Mouse (Mus musculus) forebrain, embryonic 12.5 days (tissue): ENCODE data around the gene Dpp8. TPM values are rescaled to one million over a fixed set of nuclear protein-coding genes. Genes with fewer than 3 reads are reported as not detected.
"Not testable (repeated sequence)": the region's sequence is repeated elsewhere in the genome, so short reads cannot be mapped to it uniquely, and the experiment has no call there.

Experiments used
- ATAC-seq: fragments of 200-750 bp; cut with Nextera tagmentation; 2 replicates; pipeline ENCODE4 v1.8.0; 2017; ENCODE audit warnings: moderate TSS enrichment; ENCODE audit not compliant: low FRiP score
- H3K27ac ChIP-seq: fragments of 300-500 bp; sonication (generic); 2 replicates; pipeline ENCODE4 v1.5.1; 2016; ENCODE audit warnings: mild to moderate bottlenecking
- H3K27me3 ChIP-seq: fragments of 300-500 bp; sonication (generic); 2 replicates; pipeline ENCODE4 v1.6.1; 2016; ENCODE audit warnings: mild to moderate bottlenecking
- H3K36me3 ChIP-seq: fragments of 300-500 bp; sonication (generic); replicated peaks from 2 replicates; pipeline ENCODE4 v1.6.1; 2016; ENCODE audit warnings: mild to moderate bottlenecking
- H3K4me1 ChIP-seq: fragments of 300-500 bp; sonication (generic); 2 replicates; pipeline ENCODE4 v1.6.1; 2016
- H3K4me2 ChIP-seq: fragments of 300-500 bp; sonication (generic); 2 replicates; pipeline ENCODE4 v1.6.1; 2016; ENCODE audit warnings: mild to moderate bottlenecking, moderate library complexity
- H3K4me3 ChIP-seq: fragments of 300-500 bp; sonication (generic); replicated peaks from 2 replicates; pipeline ENCODE4 v1.5.1; 2016; ENCODE audit warnings: mild to moderate bottlenecking
- H3K9ac ChIP-seq: fragments of 300-500 bp; sonication (generic); 2 replicates; pipeline ENCODE4 v1.6.1; 2016; ENCODE audit warnings: mild to moderate bottlenecking
- H3K9me3 ChIP-seq: fragments of 300-500 bp; sonication (generic); 2 replicates; pipeline ENCODE4 v1.6.1; 2016
- WGBS: fragments of 180-500 bp; shearing (Covaris S2); methylation state at CpG from one replicate; pipeline ENCODE4 v1.1.7; 2016; 5-methylcytosine and 5-hydroxymethylcytosine counted together
- polyA plus RNA-seq: library from polyadenylated mRNA; unstranded; fragments of >200 nt; fragmentation: Nextera tagmentation; extraction: Ambion mirVana; gene quantifications from 2 replicates; pipeline ENCODE4 v1.2.1, GENCODE M21; 2016

Gene Dpp8
- polyA plus RNA-seq, 1 experiment from 2014 or later: 57.8 TPM

GRCm38 (mm10) chr9:65074855-65075493 is 42.8 kb downstream of the Dpp8 start:
- WGBS: 90% methylated on average over 6 of the region's 6 CpGs
- H3K4me2 ChIP-seq: no peak overlapping the region
- H3K9ac ChIP-seq: no peak overlapping the region
- no peaks in the 10 kb centered on the region for H3K27me3 ChIP-seq
- H3K4me1 ChIP-seq: no peaks in the 10 kb centered on the region
- H3K27ac ChIP-seq: no peak overlapping the region
- no peak overlapping the region for H3K4me3 ChIP-seq
- H3K36me3 ChIP-seq: peaks cover 69% of the 10 kb centered on the region
- H3K9me3 ChIP-seq: no peaks in the 10 kb centered on the region
- ATAC-seq: no peak

- Histone ChIP-seq H3K4me3 (no peak overlapping the region), H3K27me3 (no peaks in the 10 kb centered on the region), H3K27ac (no peak overlapping the region), H3K4me2 (no peak overlapping the region), H3K36me3 (peaks cover 72% of the 10 kb centered on the region), H3K9ac (no peak overlapping the region), H3K9me3 (no peaks in the 10 kb centered on the region), H3K4me1 (no peaks in the 10 kb centered on the region)
- WGBS: 92% methylated on average over 5 of the region's 5 CpGs
- ATAC-seq: no peak
Measured at GRCm38 (mm10) chr9:65077536-65077935, 45.3 kb downstream of the Dpp8 start.

GRCm38 (mm10) chr9:65080141-65080540 is 47.9 kb downstream of the Dpp8 start:
- not testable (repeated sequence) for ATAC-seq
- 97% methylated on average over 2 of the region's 2 CpGs for WGBS
- H3K36me3 ChIP-seq: peaks cover 81% of the 10 kb centered on the region

DNA sequence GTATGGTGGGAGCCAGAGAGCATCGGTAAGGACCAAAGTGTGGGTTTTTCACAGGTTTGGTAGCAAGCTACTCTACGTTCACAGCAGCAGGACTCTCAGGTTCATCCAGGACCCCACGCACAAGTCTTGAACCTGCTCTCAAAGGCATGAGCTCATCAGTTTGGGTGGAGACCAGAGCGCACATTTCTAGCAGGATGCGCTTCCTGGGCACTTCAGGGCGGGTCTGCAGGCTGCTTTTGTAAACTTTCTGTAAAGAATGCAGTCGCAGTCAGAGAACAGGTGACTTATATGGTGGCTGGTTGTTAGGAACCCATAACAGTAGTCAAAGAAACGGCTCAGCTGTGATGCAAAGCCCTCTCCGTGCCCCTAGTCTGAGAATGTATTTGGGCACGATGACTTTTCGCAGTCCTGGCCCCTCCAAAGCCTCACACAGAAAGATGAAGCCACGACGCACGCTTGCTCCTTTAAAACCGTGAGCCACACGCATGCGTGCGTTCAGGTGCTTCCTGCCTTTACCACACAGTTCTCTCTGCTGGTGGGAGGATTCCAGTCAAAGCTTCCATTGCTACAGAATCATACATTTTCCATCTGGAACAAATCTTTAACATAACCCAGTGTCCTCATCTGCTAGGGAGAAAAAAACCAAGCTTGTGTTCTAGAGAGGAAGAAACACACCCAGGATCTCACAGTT is 51.0 kb downstream of the Dpp8 start:
- WGBS: 93% methylated on average over 18 of the region's 18 CpGs
- Histone ChIP-seq H3K4me3 (no peak overlapping the region), H3K36me3 (peaks cover 62% of the 10 kb centered on the region), H3K4me2 (no peak overlapping the region), H3K4me1 (no peaks in the 10 kb centered on the region; the same call in 1 of the 2 replicates), H3K27me3 (no peaks in the 10 kb centered on the region), H3K9ac (no peak overlapping the region), H3K27ac (no peak overlapping the region), H3K9me3 (no peaks in the 10 kb centered on the region)
- ATAC-seq: no peak

More at GRCm38 (mm10) chr9:65080141-65080540, 47.9 kb downstream of the Dpp8 start:
- H3K9me3 ChIP-seq, H3K4me2 ChIP-seq, H3K27ac ChIP-seq, H3K4me1 ChIP-seq, H3K9ac ChIP-seq, H3K4me3 ChIP-seq, H3K27me3 ChIP-seq: not testable (repeated sequence)

DNA sequence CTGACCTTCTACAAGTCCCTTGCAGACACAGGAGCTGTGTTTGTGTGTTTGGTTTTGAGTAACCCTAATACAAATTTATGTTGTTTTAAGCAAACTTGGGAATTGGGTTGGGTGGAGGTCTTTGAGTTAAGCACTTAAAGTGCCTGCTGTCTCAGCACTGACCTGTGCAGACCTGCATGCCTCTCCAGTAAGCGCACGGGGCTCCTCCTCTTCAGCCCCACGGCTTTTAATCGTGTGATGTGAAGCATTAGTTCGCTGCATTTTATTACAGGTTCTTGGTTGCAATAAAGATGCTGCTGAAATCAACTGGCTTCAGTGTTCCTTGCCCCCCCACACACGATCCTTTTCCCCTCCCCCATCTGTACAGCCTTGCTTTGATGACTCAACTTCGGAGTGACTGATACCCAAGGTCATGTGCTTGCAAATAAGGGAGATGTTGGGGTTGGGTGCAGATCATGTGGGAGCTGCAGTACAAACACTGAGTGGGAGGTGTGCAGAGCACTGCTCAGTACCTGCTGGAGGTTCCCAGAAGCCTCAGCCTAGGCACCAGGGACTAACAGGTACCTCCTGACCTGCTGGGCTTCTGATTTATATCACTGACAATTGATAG is 52.1 kb downstream of the Dpp8 start:
- H3K9ac ChIP-seq: no peak overlapping the region
- H3K9me3 ChIP-seq: no peaks in the 10 kb centered on the region
- WGBS: 90% methylated on average over 7 of the region's 7 CpGs
- H3K36me3 ChIP-seq: peaks cover 51% of the 10 kb centered on the region
- no peaks in the 10 kb centered on the region for H3K27me3 ChIP-seq
- no peak overlapping the region for H3K4me2 ChIP-seq
- ATAC-seq: no peak
- H3K4me3 ChIP-seq: no peak overlapping the region
- no peaks in the 10 kb centered on the region; the same call in 1 of the 2 replicates for H3K4me1 ChIP-seq
- H3K27ac ChIP-seq: no peak overlapping the region

GRCm38 (mm10) chr9:65085270-65085669 is 53.1 kb downstream of the Dpp8 start:
- Histone ChIP-seq H3K4me1 (peaks cover 7% of the 10 kb centered on the region), H3K9me3 (no peaks in the 10 kb centered on the region), H3K4me2 (no peak overlapping the region), H3K27me3 (no peaks in the 10 kb centered on the region), H3K9ac (no peak overlapping the region), H3K4me3 (no peak overlapping the region), H3K36me3 (peaks cover 42% of the 10 kb centered on the region), H3K27ac (no peak overlapping the region)
- ATAC-seq: no peak
- WGBS: 95% methylated on average over 1 of the region's 1 CpGs

GRCm38 (mm10) chr9:65086801-65087200 is 54.6 kb downstream of the Dpp8 start:
- no peaks in the 10 kb centered on the region for H3K9me3 ChIP-seq
- ATAC-seq: no peak
- WGBS: 75% methylated on average over 1 of the region's 1 CpGs
- H3K27me3 ChIP-seq: no peaks in the 10 kb centered on the region
- no peak overlapping the region for H3K9ac ChIP-seq
- H3K4me3 ChIP-seq: no peak overlapping the region
- H3K4me1 ChIP-seq: peaks cover 9% of the 10 kb centered on the region
- H3K27ac ChIP-seq: no peak overlapping the region
- H3K36me3 ChIP-seq: peaks cover 28% of the 10 kb centered on the region
- no peak overlapping the region for H3K4me2 ChIP-seq

GRCm38 (mm10) chr9:65087490-65087889 is 55.3 kb downstream of the Dpp8 start:
- H3K4me1 ChIP-seq: peaks cover 9% of the 10 kb centered on the region
- no peak overlapping the region for H3K27ac ChIP-seq
- H3K4me3 ChIP-seq: no peak overlapping the region
- 64% methylated on average over 5 of the region's 5 CpGs for WGBS
- H3K9me3 ChIP-seq: no peaks in the 10 kb centered on the region
- H3K27me3 ChIP-seq: no peaks in the 10 kb centered on the region
- no peak for ATAC-seq
- H3K9ac ChIP-seq: no peak overlapping the region
- no peak overlapping the region for H3K4me2 ChIP-seq
- peaks cover 21% of the 10 kb centered on the region for H3K36me3 ChIP-seq

DNA sequence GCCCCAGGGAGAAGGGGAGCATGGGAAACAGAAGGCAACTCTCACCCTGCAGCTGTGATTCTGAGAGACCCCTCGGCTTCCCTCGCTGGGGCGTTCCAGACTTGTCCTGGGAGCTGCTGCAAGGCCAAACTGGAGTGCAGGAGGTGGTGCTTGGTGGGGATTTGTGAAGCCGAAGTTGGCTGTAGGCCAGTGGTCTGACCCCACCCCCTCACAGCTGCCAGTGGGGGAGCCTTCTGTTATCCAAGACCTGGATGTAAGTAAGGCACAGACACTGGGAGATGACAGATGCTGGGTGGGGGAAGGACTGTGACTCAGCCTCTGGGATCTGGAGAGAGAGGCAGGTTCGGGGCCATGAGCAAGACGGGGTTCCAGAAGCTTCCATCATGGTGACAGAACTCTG is 62.0 kb downstream of the Dpp8 start:
- no peaks in the 10 kb centered on the region for H3K9me3 ChIP-seq
- H3K27ac ChIP-seq: peak overlapping the region; percentile 65; the same call in 1 of the 2 replicates
- WGBS: 47% methylated on average over 6 of the region's 6 CpGs
- no peak overlapping the region for H3K9ac ChIP-seq
- H3K4me2 ChIP-seq: no peak overlapping the region
- no peaks in the 10 kb centered on the region for H3K27me3 ChIP-seq
- no peaks in the 10 kb centered on the region for H3K36me3 ChIP-seq
- peaks cover 18% of the 10 kb centered on the region for H3K4me1 ChIP-seq
- H3K4me3 ChIP-seq: no peak overlapping the region
- ATAC-seq: 0 out of 2 replicates have a peak, but pooled peaks have one; percentile 53

GRCm38 (mm10) chr9:65100991-65101685 is 68.9 kb downstream of the Dpp8 start, which contains the start of gene Igdcc4:
TSS of gene Igdcc4 (plus strand) at chr9:65101486.
- peak within 1 kb of the TSS; percentile 94 for H3K4me2 ChIP-seq
- H3K27me3 ChIP-seq: no peaks in the 10 kb centered on the region; the same call in 1 of the 2 replicates
- H3K36me3 ChIP-seq: no peaks in the 10 kb centered on the region
- WGBS: 1% methylated on average over 56 of the region's 76 CpGs
- peak within 1 kb of the TSS; percentile 83 for H3K27ac ChIP-seq
- 0 out of 2 replicates have a peak, but pooled peaks have one; percentile 3 for ATAC-seq
- peak within 1 kb of the TSS; percentile 85 for H3K4me3 ChIP-seq
- peaks cover 21% of the 10 kb centered on the region for H3K4me1 ChIP-seq
- H3K9me3 ChIP-seq: peaks cover 6% of the 10 kb centered on the region; the same call in 1 of the 2 replicates
- peak within 1 kb of the TSS; percentile 81 for H3K9ac ChIP-seq

DNA sequence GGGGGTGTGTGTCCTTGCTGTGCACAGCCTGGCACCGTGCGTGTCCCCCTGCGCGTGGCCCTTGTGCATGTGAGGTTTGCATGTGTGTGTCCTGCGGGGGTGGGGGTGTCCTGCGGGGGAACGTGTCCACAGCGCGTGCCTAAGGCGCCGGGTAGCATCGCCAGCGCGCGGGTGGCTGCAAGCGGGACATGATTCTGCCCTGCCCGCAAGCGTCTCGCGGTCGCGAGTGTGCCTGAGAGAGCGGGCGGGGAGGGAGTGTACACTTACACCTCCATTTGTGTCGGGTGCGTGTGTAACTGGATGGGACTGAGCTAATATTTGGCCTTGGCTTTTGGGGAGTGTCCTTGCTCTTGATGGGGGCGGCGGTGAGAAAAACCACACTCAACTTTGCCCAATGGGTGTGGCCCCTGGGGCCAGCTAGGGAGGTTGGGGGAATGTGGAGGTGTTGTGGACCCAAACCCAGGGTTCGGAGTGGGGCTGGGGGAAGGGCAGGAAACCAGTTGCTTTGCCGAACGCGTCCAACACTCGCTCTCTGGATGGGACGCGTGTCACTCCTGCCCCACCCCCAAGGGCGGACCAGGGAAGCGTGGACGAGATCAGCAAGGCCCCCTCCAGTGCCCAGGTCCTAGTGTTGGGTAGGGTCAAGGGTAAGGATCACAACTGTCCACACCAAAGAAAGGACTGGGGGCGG is 69.6 kb downstream of the Dpp8 start:
- H3K4me2 ChIP-seq: peak overlapping the region; percentile 94
- no peaks in the 10 kb centered on the region; the same call in 1 of the 2 replicates for H3K27me3 ChIP-seq
- H3K9me3 ChIP-seq: peaks cover 6% of the 10 kb centered on the region; the same call in 1 of the 2 replicates
- H3K27ac ChIP-seq: peak overlapping the region; percentile 83
- H3K9ac ChIP-seq: peak overlapping the region; percentile 81
- peaks cover 21% of the 10 kb centered on the region for H3K4me1 ChIP-seq
- no peaks in the 10 kb centered on the region for H3K36me3 ChIP-seq
- ATAC-seq: peak; percentile 73
- WGBS: under 1% methylated on average over 39 of the region's 39 CpGs
- H3K4me3 ChIP-seq: peak overlapping the region; percentile 85
